Mouse (Mus musculus): ENCODE measurements around the gene Cage1.

- no peak for TF ChIP-seq CTCF (IDR thresholded peaks at IDR 0.05; ENCODE audit: low read depth)
- no peak for TF ChIP-seq EP300 (IDR thresholded peaks at IDR 0.05; ENCODE audit: low read depth)
These were observed 57.4 kb downstream of the Cage1 start for GRCm38 (mm10) chr13:37979506-37979905.
